Mouse (Mus musculus) heart, adult 9 months (tissue): ENCODE results near the gene Fcgr2b.

Experiments
- DNase-seq, 2 experiments: peaks; one replicate each; pipeline ENCODE4 v3.0.0; 2022; ENCODE audit warnings: low spot score in 2 of 2

Fcgr2b gene

GRCm38 (mm10) chr1:170926941-170927340 is 49.4 kb downstream of the Fcgr2b start:
- DNase-seq, result no peak

DNA sequence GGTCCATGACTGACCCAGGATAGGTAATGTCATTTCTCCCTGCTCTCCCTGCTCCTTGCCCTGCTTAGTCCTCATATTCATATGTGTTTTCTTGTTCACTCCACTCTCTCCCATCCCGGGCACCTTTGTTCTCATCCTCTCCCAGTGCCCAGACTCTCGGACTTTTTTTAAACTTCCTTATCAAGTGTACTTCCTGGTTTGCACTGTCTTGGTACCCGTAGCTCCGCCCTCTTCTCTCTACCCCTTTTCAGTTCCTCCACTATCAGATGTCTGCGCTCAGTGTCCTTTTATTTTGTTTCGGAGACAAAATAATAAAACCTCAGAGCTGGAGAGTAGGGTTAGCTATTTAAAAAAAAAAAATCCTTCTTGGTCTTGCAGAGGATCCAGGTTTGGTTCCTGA is 51.9 kb downstream of the Fcgr2b start:
- peak in 1 of 2 experiments; percentile 41 for DNase-seq

- DNase-seq, result no peak
Observed at GRCm38 (mm10) chr1:170919308-170919707, 57.0 kb downstream of the Fcgr2b start.

- no peak for DNase-seq
Observed at GRCm38 (mm10) chr1:170915657-170916056, 60.7 kb downstream of the Fcgr2b start.

- DNase-seq, result no peak
Observed at GRCm38 (mm10) chr1:170912891-170913615, 63.3 kb downstream of the Fcgr2b start, which contains the start of gene Fcrlb. Fcrlb (minus strand) TSS chr1:170912941.

GRCm38 (mm10) chr1:170911907-170912660 is 64.3 kb downstream of the Fcgr2b start:
- no peak for DNase-seq
